Mouse (Mus musculus) central nervous system, embryonic 18 days (tissue): ENCODE data around the gene Vmn2r5. TPM values are rescaled to one million over a fixed set of nuclear protein-coding genes. Genes with fewer than 3 reads are reported as not detected.

ENCODE experiments used
- polyA plus RNA-seq: library from polyadenylated mRNA; depleted of rRNA; stranded (reverse); fragments of >200 nt; gene quantifications from 2 replicates; pipeline ENCODE4 v1.2.3, GENCODE M21; 2012; rRNA removed

Vmn2r5 gene
- 0.01 TPM in 1 of 2 replicates, not detected in the other for polyA plus RNA-seq

GRCm38 (mm10) chr3:64509742-64510141 is at the start of gene Vmn2r5:
Gene Vmn2r5 (minus strand): TSS chr3:64509842.

Other genes starting within 250 kb of the Vmn2r5 start
- not detected in 2 replicates for gene Vmn2r3, start 220.1 kb downstream of the Vmn2r5 start, polyA plus RNA-seq
- gene Vmn2r4, start 94.5 kb downstream of the Vmn2r5 start, polyA plus RNA-seq, result not detected in 2 replicates
- not detected in 2 replicates for gene Vmn2r6, start 56.0 kb upstream of the Vmn2r5 start, polyA plus RNA-seq